Comparison of ENCODE assay signal across 10 mouse cellular contexts in the genomic region with DNA sequence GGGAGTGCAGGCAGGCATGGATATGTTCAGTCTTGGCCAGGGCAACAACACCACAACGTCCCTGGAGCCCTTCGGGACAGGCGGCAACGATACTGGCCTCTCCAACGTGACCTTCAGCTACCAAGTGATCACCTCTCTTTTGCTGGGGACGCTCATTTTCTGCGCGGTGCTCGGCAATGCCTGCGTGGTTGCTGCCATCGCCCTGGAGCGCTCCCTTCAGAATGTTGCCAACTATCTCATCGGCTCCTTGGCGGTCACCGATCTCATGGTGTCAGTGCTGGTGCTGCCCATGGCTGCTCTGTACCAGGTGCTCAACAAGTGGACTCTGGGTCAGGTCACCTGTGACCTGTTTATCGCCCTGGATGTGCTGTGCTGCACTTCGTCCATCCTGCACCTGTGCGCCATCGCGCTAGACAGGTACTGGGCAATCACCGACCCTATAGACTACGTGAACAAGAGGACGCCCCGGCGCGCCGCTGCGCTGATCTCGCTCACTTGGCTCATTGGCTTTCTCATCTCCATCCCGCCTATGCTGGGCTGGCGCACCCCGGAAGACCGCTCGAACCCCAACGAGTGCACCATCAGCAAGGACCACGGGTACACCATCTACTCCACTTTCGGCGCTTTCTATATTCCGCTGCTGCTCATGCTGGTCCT. TPM values are rescaled to one million over a fixed set of nuclear protein-coding genes. Genes with fewer than 3 reads are reported as not detected.
DNase-seq lines count a peak whose midpoint lies in the region; TF ChIP-seq lines count a peak whose summit lies in the region.
"Had no signal": no experiment of that assay in that cellular context is flagged by ENCODE, and none has a peak within 500 bp of the region (broad histone marks: within the 10 kb centered on the region; RNA-seq: fewer than 3 reads in every experiment).

No protein-coding gene starts in this region.

- no peak for TF ChIP-seq CTCF in thymus, adult 2 months (IDR thresholded peaks at IDR 0.05; ENCODE audit: borderline replicate concordance, control insufficient read depth, extremely low read depth, insufficient read depth, low read length, poor library complexity)

- TF ChIP-seq POLR2A in thymus, adult 2 months (IDR thresholded peaks at IDR 0.05; ENCODE audit: control insufficient read depth, extremely low read depth, insufficient read depth, low read length, poor library complexity): no peak

- no peaks in the 10 kb centered on the region for H3K36me3 ChIP-seq in forebrain, embryonic 10.5 days (replicated peaks)
- H3K36me3 ChIP-seq in thymus, adult 2 months (ENCODE audit: control insufficient read depth, insufficient read depth, low read length): no peaks in the 10 kb centered on the region

- WGBS in forebrain, embryonic 10.5 days: under 1% methylated on average over 39 of the region's 39 CpGs
- WGBS in thymus, adult 2 months: 8% methylated on average over 39 of the region's 39 CpGs

- H3K4me3 ChIP-seq in forebrain, embryonic 10.5 days: peak overlapping the region; percentile 38
- H3K4me3 ChIP-seq in thymus, adult 2 months (ENCODE audit: control insufficient read depth, insufficient read depth, low read length): no peak overlapping the region

- peaks cover 49% of the 10 kb centered on the region for H3K27me3 ChIP-seq in forebrain, embryonic 10.5 days (ENCODE audit: poor library complexity, severe bottlenecking)
- H3K27me3 ChIP-seq in thymus, adult 2 months (ENCODE audit: control insufficient read depth, insufficient read depth, low read length): 0 out of 2 replicates have a peak, but pooled peaks cover 2% of the 10 kb centered on the region

- H3K4me1 ChIP-seq in forebrain, embryonic 10.5 days: peaks cover 28% of the 10 kb centered on the region
- no peaks in the 10 kb centered on the region for H3K4me1 ChIP-seq in thymus, adult 2 months (replicated peaks; ENCODE audit: control insufficient read depth, insufficient read depth, low read length)

- DNase-seq in cerebellum, postnatal 14 days: peak; percentile 33
- no peak for DNase-seq in cerebellum, adult 18-20 months
- DNase-seq in forebrain, embryonic 10.5 days (ENCODE audit: extremely low spot score, low spot score): peak; percentile 14
- DNase-seq in layer of hippocampus, postnatal 10 days (ENCODE audit: low spot score in 2 of 2): peak; percentile 23 to 47
- peak; percentile 15 for DNase-seq in neural tube, embryonic 10.5 days (ENCODE audit: extremely low spot score, low spot score)
- DNase-seq in urinary bladder, postnatal 36 days (ENCODE audit: low spot score in 2 of 2): no peak
- no peak for DNase-seq in thymus, adult 2 months
- no peak for DNase-seq in lung, adult 18-20 months

- H3K9me3 ChIP-seq in forebrain, embryonic 10.5 days: no peaks in the 10 kb centered on the region

- no peak overlapping the region for H3K27ac ChIP-seq in forebrain, embryonic 10.5 days
- no peak overlapping the region for H3K27ac ChIP-seq in thymus, adult 2 months (ENCODE audit: control insufficient read depth, insufficient read depth, low read length)

RNA-seq across cellular contexts. Expression of a gene that starts 0.9 kb away (rescaled TPM):
- not detected in 2 replicates for polyA plus RNA-seq in forebrain, embryonic 10.5 days (2016; fragmentation: Nextera tagmentation; extraction: Ambion mirVana)
- total RNA-seq in layer of hippocampus, postnatal 10 days (2021): 10 to 100 TPM; 15.6 to 17.1 TPM
- polyA plus RNA-seq in thymus, adult 2 months (2012; rRNA removed): 0.04 TPM in 2 replicates
- polyA plus RNA-seq: C2C12; liver, embryonic 16.5 days had no signal

Comparison
In these comparisons a context has a peak if more than half of its experiments do, and no peak if none do; other contexts are left out.
1. DNase-seq: peak in cerebellum, postnatal 14 days (2 of 2), forebrain, embryonic 10.5 days (single experiment), layer of hippocampus, postnatal 10 days (2 of 2) and neural tube, embryonic 10.5 days (single experiment); none in cerebellum, adult 18-20 months (0 of 2), urinary bladder, postnatal 36 days (0 of 2), thymus, adult 2 months (single experiment) and lung, adult 18-20 months (0 of 2).